Mouse (Mus musculus) gastrocnemius, postnatal 14 days (tissue): ENCODE data around the gene Taar2. TPM values are rescaled to one million over a fixed set of nuclear protein-coding genes. Genes with fewer than 3 reads are reported as not detected.

ENCODE experiments used
- DNase-seq: peaks from one replicate; pipeline ENCODE4 v3.0.0; 2021; ENCODE audit warnings: mixed read lengths
- intact Hi-C: fragments of 180-260 bp; cut with DNase I; formaldehyde crosslinking; loops from one replicate; pipeline ENCODE4 v1.15.1; 2025; ENCODE audit warnings: low total_unique reads
- long read RNA-seq, 2 experiments: library from polyadenylated mRNA; stranded (forward); transcript quantifications; one replicate each; pipeline ENCODE4 v2.0.0; 2021
- total RNA-seq, 2 experiments: library from RNA; stranded (reverse); gene quantifications; 2 replicates each; pipeline ENCODE4 v1.2.3; 2021

Gene Taar2
- not detected for total RNA-seq
- long read RNA-seq, experiment 1 = 0 reads
- long read RNA-seq, experiment 2 = 0 reads

GRCm38 (mm10) chr10:23938312-23938711, at the start of gene Taar2:
TSS of gene Taar2 (plus strand) at chr10:23938572.
- intact Hi-C loops = no loop called here
- DNase-seq = no peak

DNA sequence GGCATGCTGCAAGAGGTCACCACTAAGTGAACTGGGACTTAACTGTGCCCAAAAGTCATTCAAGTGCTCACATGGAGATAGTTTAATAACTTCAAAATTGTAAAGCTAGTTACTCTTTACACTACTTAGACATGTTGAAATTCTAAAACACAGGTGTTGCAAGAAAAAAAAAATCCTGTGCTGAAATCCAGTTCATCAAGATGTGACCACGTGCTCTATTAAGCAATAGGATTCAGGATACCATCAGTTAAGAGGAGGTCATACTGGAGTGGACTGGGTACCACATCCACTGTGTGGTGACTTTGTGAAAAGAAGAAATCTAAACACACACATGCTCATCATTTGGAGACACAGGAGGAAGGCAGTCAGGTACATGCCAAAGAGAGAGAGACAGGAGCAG, 45.4 kb upstream of the Taar2 start:
- intact Hi-C loops = no loop called here
- DNase-seq = no peak

DNA sequence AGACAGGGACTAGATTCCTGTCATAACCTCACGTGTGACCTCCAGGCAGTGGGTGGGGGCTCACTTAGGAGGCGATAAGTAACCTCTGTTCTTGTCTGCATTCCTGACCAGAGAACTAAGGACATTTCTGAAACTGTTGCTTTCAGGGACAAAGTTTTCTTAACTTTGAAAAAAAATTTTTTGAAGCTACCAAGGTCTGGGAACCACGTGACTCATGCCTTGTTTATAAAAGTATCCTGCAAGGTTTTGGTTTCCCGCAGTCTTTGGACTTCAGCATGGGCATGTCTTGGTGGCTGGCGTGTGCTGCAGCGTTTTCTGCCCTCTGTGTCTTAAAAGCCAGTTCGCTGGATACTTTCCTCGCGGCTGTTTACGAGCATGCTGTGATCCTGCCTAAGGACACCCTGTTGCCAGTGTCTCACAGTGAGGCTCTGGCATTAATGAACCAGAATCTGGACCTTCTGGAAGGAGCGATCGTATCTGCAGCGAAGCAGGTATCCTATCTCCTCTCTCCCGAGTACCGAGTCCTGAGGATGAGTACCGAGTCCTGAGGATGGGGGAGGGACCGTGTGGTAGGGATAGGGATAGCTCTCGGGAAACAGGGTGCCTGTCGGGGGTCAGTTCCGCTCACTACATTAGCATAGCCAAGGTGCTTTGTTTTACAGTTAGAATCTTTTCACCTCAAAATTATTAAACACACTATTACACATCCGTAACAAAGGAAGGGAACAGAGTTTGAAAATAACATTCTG, 43.6 kb upstream of the Taar2 start, which contains the start of gene Vnn1:
TSS of gene Vnn1 (plus strand) at position 88 of the 749 bp plus-strand sequence.
- DNase-seq = no peak
- intact Hi-C loops = no loop called here

- no peak for DNase-seq
- intact Hi-C loops = no loop called here
These were observed 43.0 kb upstream of the Taar2 start for GRCm38 (mm10) chr10:23895376-23895775.

DNA sequence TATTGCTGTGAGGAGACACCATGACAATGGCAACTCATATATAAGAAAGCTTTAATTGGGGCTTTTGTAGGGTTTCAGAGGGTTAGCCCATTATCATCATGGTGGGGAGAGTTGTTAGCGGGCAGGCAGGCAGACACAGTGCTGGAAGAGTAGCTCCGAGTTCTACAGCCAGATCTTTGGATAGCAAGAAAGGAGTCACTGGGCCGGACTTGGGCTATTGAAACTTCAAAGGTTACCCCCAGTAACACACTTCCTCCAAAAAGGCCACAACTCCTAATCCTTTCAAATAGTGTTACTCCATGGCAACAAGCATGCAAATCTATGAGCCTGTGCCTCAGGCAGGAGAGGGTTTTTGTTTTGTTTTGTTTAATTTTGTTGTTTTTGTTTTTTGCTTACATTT, 37.3 kb upstream of the Taar2 start:
- no peak for DNase-seq
- intact Hi-C loops = no loop called here

DNA sequence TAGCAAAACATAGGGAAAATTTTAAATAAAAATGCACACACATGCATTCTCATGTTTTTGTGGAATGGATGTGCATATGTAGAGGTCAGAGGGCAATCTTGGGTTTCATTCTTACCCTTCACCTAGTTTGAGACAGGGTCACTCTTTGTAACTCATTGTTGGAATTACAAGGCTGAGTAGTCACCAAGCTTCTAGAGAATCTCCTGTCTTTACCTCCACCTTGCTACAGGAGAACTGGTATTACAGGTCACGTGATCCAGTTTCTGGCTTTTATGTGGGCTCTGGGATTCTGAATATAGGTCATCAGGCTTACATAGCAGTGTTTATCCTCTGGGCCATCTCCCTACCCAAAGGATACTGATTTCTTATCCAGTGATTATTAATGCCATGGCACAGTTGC, 32.7 kb upstream of the Taar2 start:
- intact Hi-C loops = no loop called here
- no peak for DNase-seq

- intact Hi-C loops = no loop called here
- DNase-seq = no peak
These were observed 18.3 kb upstream of the Taar2 start, which contains the start of gene Taar1 for GRCm38 (mm10) chr10:23920056-23920455. TSS of gene Taar1 (plus strand) at chr10:23920356.

- no peak for DNase-seq
- intact Hi-C loops = no loop called here
These were observed 15.9 kb upstream of the Taar2 start for GRCm38 (mm10) chr10:23922468-23922867.

DNA sequence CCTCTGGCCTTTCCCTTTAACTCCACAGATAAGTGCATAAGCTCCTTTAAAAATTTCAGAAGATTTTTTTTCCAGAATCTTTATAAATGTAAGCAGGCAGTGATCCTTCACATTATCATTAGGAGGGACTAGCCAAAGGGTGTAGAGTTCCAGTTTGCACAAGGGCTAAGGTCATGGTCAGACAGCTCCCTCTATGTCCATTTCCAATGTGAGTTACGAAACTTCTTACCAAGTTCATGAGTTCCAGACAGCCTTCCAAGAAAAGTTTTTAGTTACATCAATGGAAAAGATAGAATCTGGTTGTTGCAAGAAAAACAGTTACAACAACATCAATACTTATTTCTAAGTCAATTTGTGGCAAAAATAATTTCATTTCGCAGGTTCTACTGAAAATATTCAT, 14.4 kb upstream of the Taar2 start:
- DNase-seq = no peak
- intact Hi-C loops = no loop called here

DNA sequence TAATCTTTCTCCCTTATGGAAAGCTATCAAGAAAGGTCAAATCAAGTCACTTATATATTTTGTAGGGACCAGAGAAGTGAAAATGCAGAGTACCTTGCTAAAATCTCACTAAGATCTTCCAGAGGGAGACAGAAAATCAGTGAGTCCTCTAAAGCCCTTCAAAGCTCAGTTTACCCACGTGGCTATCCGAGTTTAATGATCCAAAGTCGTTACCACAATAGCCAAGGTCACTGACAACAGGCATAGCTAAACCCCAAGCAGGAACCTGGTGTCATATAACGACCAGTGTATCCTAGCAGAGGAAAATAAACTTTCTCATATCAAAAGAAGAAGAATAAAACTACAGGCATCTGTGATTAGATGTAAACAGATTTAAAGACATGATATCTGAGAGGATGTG, 759 bp upstream of the Taar2 start:
- intact Hi-C loops = no loop called here
- no peak for DNase-seq

- intact Hi-C loops = no loop called here
- DNase-seq = no peak
These were observed 4.1 kb downstream of the Taar2 start for GRCm38 (mm10) chr10:23942465-23942864.

GRCm38 (mm10) chr10:23948026-23948425, 9.7 kb downstream of the Taar2 start:
- no peak for DNase-seq
- intact Hi-C loops = no loop called here

- no peak for DNase-seq
- intact Hi-C loops = no loop called here
These were observed 11.2 kb downstream of the Taar2 start, which contains the start of gene Taar3 for GRCm38 (mm10) chr10:23949508-23950005. TSS of gene Taar3 (plus strand) at chr10:23949558.

- no peak for DNase-seq
- intact Hi-C loops = no loop called here
These were observed 13.3 kb downstream of the Taar2 start for GRCm38 (mm10) chr10:23951714-23952113.

GRCm38 (mm10) chr10:23959071-23959470, 20.7 kb downstream of the Taar2 start:
- intact Hi-C loops = no loop called here
- no peak for DNase-seq

GRCm38 (mm10) chr10:23960444-23960915, 22.1 kb downstream of the Taar2 start, which contains the start of gene Taar4:
TSS of gene Taar4 (plus strand) at chr10:23960494.
- intact Hi-C loops = no loop called here
- no peak for DNase-seq

DNA sequence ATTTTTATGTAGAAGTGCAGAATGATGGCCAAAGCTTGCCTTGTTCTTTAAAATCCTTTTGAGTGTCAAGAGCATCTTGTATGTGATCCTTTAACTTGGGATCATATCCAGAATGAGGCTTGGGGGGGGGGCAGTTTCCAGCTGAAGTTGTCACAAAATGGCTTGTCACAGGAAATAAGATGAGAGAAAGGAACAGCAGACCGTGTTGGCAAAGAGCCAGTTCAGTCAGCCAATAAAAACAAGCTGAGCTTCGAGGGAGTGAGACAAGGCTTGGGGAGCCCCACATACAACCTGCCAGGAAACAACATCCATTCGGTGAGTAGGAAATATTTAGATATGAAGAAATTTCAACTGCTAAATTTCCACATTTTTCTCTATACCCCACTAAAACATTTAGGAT, 25.1 kb downstream of the Taar2 start:
- no peak for DNase-seq
- intact Hi-C loops = no loop called here

- intact Hi-C loops = no loop called here
- DNase-seq = no peak
These were observed 26.7 kb downstream of the Taar2 start for GRCm38 (mm10) chr10:23964921-23965610.

- intact Hi-C loops = loop anchor here (10.0 kb wide), 1 partner anchor 114 kb away; no protein-coding TSS in a partner anchor
- no peak for DNase-seq
These were observed 32.3 kb downstream of the Taar2 start, which contains the start of gene Taar5 for GRCm38 (mm10) chr10:23970656-23971165. TSS of gene Taar5 (plus strand) at chr10:23970706.

DNA sequence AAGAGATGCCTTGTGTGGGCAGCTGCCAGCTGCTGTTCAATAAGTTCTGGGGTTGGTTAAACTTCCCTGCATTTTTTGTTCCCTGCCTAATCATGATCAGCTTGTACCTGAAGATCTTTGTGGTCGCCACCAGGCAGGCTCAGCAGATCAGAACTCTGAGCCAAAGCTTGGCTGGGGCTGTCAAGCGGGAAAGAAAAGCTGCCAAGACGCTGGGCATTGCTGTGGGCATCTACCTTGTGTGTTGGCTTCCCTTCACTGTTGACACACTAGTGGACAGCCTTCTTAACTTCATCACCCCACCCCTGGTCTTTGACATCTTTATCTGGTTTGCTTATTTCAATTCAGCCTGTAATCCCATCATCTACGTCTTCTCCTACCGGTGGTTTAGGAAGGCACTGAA, 32.9 kb downstream of the Taar2 start:
- intact Hi-C loops = loop anchor here (10.0 kb wide), 1 partner anchor 114 kb away; no protein-coding TSS in a partner anchor
- no peak for DNase-seq
